Mouse (Mus musculus): ENCODE data around the gene Vps11. TPM values are rescaled to one million over a fixed set of nuclear protein-coding genes. Genes with fewer than 3 reads are reported as not detected.
"Not testable (repeated sequence)": the region's sequence is repeated elsewhere in the genome, so short reads cannot be mapped to it uniquely, and the experiment has no call there.

The Vps11 gene
- polyA plus RNA-seq, 1 experiment from 2014 or later, result 17.3 TPM

DNA sequence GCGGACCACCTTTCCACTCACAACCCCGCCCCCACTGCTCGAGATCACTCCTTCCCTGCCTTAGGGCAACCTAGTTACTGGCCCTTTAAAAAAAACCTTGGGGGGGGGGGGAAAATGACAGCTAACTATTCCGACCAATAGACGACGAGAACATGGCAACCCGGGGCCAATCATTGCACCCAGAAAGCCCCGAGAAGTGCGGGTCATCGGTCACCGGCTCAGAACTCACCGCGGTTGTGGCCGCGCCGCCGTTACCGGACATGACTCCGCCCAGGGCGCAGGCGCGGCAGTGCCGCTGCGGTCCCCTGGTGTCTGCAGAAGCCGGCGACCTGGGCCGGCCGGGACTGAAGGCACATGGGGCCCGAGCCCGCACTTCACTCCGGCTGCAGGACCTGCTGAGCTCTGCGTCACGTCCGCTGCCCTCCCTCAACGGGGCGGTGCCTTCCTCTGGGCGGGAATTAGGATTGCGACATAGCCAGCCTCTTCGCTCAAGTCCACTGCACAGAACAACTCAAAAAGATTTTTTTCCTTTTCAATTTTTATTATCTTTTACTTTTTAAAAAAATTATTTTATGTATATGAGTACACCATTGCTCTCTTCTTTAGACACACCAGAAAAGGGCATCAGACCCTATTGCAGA, 17.6 kb downstream of the Vps11 start, which contains the start of gene Hmbs:
Gene Hmbs (minus strand): TSS at position 448 of the 641 bp plus-strand sequence.
- Histone ChIP-seq H3K9ac (peak within 1 kb of the TSS; percentile 91), H3K27me3 (no peaks in the 10 kb centered on the region), H3K9me3 (replicated peaks) (no peaks in the 10 kb centered on the region), H3K27ac (peak within 1 kb of the TSS; percentile 100), H3K4me3 (peak within 1 kb of the TSS; percentile 85), H3K4me2 (peak within 1 kb of the TSS; percentile 76), H3K36me3 (peaks cover 35% of the 10 kb centered on the region), H3K4me1 (replicated peaks) (peaks cover 21% of the 10 kb centered on the region)
- ATAC-seq (replicated peaks; ENCODE audit: insufficient number of reproducible peaks, insufficient read depth, low FRiP score, low read depth), result peak; percentile 91
- WGBS, result under 1% methylated on average over 39 of the region's 39 CpGs

DNA sequence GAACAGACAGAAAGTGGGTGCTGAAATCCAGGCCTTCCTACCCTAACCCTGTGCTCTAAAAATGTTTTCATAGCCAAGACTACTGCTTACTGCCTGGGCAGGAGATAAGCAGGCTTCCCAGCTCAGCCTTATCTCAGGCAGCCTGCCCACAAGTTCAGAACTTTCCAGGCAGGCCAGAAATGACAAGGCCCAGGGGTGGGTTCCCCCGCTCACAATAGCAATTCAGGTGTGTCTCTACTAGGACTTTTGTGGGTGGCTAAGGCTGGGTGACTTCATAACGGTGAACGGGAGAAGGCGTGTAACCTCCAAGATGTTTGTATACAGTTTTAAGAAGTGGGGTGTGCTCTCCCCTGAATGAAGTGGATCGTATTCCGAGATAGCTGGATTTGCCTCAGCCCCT, 18.2 kb downstream of the Vps11 start:
- peak overlapping the region; percentile 76 for H3K4me2 ChIP-seq
- peaks cover 21% of the 10 kb centered on the region for H3K4me1 ChIP-seq (replicated peaks)
- H3K4me3 ChIP-seq, result peak overlapping the region; percentile 85
- WGBS, result 3% methylated on average over 6 of the region's 6 CpGs
- peaks cover 33% of the 10 kb centered on the region for H3K36me3 ChIP-seq
- peak overlapping the region; percentile 100 for H3K27ac ChIP-seq
- no peaks in the 10 kb centered on the region for H3K9me3 ChIP-seq (replicated peaks)
- peak; percentile 51 for ATAC-seq (replicated peaks; ENCODE audit: insufficient number of reproducible peaks, insufficient read depth, low FRiP score, low read depth)
- no peaks in the 10 kb centered on the region for H3K27me3 ChIP-seq
- H3K9ac ChIP-seq, result peak overlapping the region; percentile 91

DNA sequence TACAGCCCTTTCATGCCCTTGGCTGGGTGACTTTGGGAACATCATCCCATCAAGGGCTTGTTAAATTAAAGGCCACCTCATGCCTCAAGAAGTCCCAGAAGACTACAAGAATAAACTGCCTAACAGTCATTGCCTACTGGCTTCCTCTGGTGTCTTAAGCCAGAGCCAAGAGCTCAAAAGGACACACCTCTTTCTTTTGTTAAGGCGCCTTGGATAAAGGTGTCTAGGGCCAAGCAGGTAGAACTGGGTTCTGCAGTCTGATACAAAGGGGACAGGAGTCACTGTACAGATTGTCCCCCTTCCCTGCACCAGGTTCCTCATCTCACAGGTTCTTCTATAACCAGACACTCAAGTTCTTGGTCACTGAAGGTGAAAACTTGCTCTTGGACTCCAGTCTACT, 18.9 kb downstream of the Vps11 start:
- no peak for ATAC-seq (replicated peaks; ENCODE audit: insufficient number of reproducible peaks, insufficient read depth, low FRiP score, low read depth)
- Histone ChIP-seq H3K4me3 (peak overlapping the region; percentile 85), H3K4me1 (replicated peaks) (peaks cover 25% of the 10 kb centered on the region), H3K9ac (no peak overlapping the region), H3K9me3 (replicated peaks) (no peaks in the 10 kb centered on the region), H3K27ac (peak overlapping the region; percentile 100), H3K36me3 (peaks cover 29% of the 10 kb centered on the region), H3K27me3 (no peaks in the 10 kb centered on the region), H3K4me2 (peak overlapping the region; percentile 76)
- WGBS, result 79% methylated on average over 1 of the region's 1 CpGs

DNA sequence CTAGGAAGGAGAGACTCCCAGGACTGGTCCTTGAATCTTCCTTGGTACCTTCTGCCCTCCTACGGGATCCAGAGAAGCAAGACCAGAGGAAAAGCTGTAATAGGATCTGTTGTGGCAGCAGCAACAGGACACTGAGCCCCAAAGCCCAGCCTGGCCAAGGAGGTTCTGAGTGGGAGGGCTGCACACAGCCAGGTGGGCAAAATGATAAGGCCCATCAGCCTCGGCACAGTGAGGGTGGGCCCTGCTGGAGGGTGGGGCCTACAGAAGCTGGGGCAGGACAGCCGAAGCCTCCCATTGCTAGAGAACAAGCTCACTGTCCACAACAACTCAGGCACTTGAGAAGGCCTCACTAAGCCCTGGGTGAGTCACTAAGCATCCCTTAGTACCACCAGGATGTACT, 19.3 kb downstream of the Vps11 start:
- no peaks in the 10 kb centered on the region for H3K9me3 ChIP-seq (replicated peaks)
- H3K4me3 ChIP-seq, result no peak overlapping the region; the same call in 1 of the 2 replicates
- no peaks in the 10 kb centered on the region for H3K27me3 ChIP-seq
- peak overlapping the region; percentile 76 for H3K4me2 ChIP-seq
- peaks cover 29% of the 10 kb centered on the region for H3K4me1 ChIP-seq (replicated peaks)
- peak overlapping the region; percentile 29; the same call in 1 of the 2 replicates for H3K9ac ChIP-seq
- H3K36me3 ChIP-seq, result peaks cover 29% of the 10 kb centered on the region
- ATAC-seq (replicated peaks; ENCODE audit: insufficient number of reproducible peaks, insufficient read depth, low FRiP score, low read depth), result no peak
- WGBS, result 54% methylated on average over 3 of the region's 3 CpGs
- H3K27ac ChIP-seq, result peak overlapping the region; percentile 100; the same call in 1 of the 2 replicates

DNA sequence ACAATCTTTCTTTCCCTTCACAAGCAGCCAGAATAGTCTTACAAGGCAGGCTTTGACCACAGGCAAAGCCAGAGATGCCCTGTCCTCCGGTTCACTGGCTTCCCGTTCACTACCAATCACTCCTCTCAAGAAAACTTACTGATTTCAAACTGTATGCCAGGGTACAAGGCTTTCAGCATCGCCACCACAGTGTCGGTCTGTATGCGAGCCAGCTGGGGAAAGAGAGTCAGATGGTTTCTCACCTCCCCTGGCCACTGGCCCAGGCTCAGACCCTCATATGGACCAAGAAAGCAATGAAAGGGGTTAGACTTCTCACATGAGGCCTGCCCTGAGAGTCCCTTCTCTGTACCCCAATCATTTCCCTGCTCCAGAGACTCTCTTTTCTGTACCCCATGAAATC, 20.0 kb downstream of the Vps11 start:
- Histone ChIP-seq H3K36me3 (peaks cover 35% of the 10 kb centered on the region), H3K4me3 (no peak overlapping the region), H3K27me3 (no peaks in the 10 kb centered on the region), H3K4me2 (no peak overlapping the region), H3K9me3 (replicated peaks) (no peaks in the 10 kb centered on the region), H3K9ac (peak overlapping the region; percentile 29; the same call in 1 of the 2 replicates), H3K4me1 (replicated peaks) (peaks cover 36% of the 10 kb centered on the region), H3K27ac (no peak overlapping the region)
- no peak for ATAC-seq (replicated peaks; ENCODE audit: insufficient number of reproducible peaks, insufficient read depth, low FRiP score, low read depth)
- WGBS, result 88% methylated on average over 5 of the region's 5 CpGs

DNA sequence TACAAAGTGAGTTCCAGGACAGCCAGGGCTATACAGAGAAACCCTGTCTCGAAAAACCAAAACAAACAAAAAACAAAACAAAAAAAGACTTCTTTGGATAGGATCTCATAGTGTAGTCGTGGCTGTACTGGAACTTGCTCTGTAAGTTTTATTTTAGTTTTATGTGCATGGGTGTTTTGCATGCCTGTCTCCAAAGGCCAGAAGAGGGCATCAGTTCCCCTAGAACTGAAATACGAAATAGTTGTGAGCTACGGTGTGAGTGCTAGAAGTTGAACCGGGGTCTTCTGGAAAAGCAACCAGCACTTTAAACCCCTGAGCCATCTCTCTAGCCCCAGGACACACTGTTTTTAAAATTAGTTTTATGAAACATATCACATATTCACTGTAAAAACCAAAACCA, 22.9 kb downstream of the Vps11 start:
- no peaks in the 10 kb centered on the region for H3K9me3 ChIP-seq (replicated peaks)
- WGBS, result 81% methylated on average over 5 of the region's 5 CpGs
- H3K9ac ChIP-seq, result no peak overlapping the region
- no peak overlapping the region for H3K4me2 ChIP-seq
- H3K36me3 ChIP-seq, result peaks cover 39% of the 10 kb centered on the region
- no peaks in the 10 kb centered on the region for H3K27me3 ChIP-seq
- peaks cover 39% of the 10 kb centered on the region for H3K4me1 ChIP-seq (replicated peaks)
- no peak for ATAC-seq (replicated peaks; ENCODE audit: insufficient number of reproducible peaks, insufficient read depth, low FRiP score, low read depth)
- no peak overlapping the region for H3K4me3 ChIP-seq
- no peak overlapping the region for H3K27ac ChIP-seq

DNA sequence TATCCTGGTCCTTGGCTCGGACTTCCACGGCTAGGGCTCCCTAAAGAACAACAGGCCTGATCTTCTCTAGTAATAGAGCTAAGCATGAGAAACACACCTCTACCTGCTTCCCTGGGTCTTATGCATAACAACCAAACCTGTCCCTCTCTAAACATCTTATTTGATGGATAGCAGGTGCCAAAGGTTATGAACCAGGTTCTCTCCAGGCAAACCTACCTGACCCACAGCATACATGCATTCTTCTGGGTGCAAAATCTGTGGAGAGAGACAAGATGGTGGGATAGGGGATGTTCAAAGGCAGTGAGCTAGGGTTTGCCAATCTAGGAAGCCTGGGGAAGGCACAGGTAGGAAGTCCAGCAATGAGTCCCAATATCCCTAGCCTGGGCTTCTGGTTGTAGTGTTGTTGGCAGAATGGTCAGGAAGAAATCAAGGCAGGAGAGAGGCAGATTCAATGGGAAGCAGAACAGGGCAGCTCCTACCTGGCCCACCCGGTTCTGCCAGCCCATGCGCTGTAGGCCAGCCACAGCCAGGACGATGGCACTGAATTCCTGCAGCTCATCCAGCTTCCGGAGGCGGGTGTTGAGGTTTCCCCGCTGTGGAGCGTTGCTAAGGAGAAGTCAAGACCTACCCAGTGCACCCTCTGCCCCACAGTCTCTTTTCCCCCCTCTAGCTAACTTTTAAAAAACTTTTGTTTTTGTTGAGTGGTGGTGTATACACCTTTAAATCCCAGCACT, 23.9 kb downstream of the Vps11 start:
- Histone ChIP-seq H3K4me3 (peak overlapping the region; percentile 71), H3K27ac (0 out of 2 replicates have a peak overlapping the region, but pooled peaks have one; percentile 0), H3K27me3 (no peaks in the 10 kb centered on the region), H3K36me3 (peaks cover 49% of the 10 kb centered on the region), H3K9ac (peak overlapping the region; percentile 82; the same call in 1 of the 2 replicates), H3K9me3 (replicated peaks) (no peaks in the 10 kb centered on the region), H3K4me1 (replicated peaks) (peaks cover 34% of the 10 kb centered on the region), H3K4me2 (peak overlapping the region; percentile 77)
- WGBS, result 68% methylated on average over 9 of the region's 9 CpGs
- no peak for ATAC-seq (replicated peaks; ENCODE audit: insufficient number of reproducible peaks, insufficient read depth, low FRiP score, low read depth)

DNA sequence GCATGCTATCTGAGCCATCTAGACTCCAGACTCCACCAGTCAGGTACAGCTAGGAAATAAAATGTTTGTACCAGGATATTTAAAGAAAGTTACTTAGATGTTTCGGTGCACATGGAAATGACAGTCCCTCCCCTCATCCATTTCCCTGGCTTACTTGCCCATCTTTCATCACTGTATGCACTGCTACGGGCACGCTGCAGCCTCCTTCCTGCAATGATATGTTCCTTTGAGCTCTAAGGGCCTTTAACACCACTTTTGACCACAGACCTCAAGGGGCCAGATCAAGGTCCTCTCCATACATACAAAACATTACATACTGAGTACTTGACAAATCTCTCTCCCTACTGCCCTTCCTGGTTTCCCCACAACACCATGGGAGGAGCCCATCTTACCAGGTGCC, 24.5 kb downstream of the Vps11 start:
- Histone ChIP-seq H3K9ac (peak overlapping the region; percentile 82), H3K4me3 (peak overlapping the region; percentile 71), H3K27ac (no peak overlapping the region), H3K27me3 (no peaks in the 10 kb centered on the region), H3K36me3 (peaks cover 54% of the 10 kb centered on the region), H3K4me2 (peak overlapping the region; percentile 77), H3K4me1 (replicated peaks) (peaks cover 28% of the 10 kb centered on the region), H3K9me3 (replicated peaks) (no peaks in the 10 kb centered on the region)
- 60% methylated on average over 3 of the region's 3 CpGs for WGBS
- no peak for ATAC-seq (replicated peaks; ENCODE audit: insufficient number of reproducible peaks, insufficient read depth, low FRiP score, low read depth)

DNA sequence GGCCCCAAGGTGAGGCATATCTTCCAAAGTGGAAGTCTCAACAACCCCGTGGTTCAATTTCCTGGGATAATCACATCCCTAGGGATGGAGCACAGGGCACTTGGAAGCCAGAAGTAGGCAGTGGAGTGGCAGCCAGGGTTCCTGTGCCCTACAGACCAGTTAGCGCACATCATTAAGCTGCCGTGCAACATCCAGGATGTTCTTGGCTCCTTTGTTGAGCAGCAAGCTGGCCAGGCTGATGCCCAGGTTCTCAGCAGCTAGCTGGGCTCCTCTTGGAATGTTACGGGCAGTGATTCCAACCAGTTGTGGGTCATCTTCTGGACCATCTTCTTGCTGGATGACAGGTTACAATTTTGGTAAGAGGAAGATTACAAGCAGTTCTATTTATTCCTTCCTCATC, 25.0 kb downstream of the Vps11 start:
- not testable (repeated sequence) for H3K9me3 ChIP-seq (replicated peaks); H3K27ac ChIP-seq; H3K27me3 ChIP-seq; ATAC-seq (replicated peaks; ENCODE audit: insufficient number of reproducible peaks, insufficient read depth, low FRiP score, low read depth)
- H3K36me3 ChIP-seq, result peaks cover 55% of the 10 kb centered on the region
- H3K4me1 ChIP-seq (replicated peaks), result peaks cover 24% of the 10 kb centered on the region
- H3K4me2 ChIP-seq, result peak overlapping the region; percentile 77
- 32% methylated on average over 4 of the region's 4 CpGs for WGBS
- H3K9ac ChIP-seq, result peak overlapping the region; percentile 82
- H3K4me3 ChIP-seq, result peak overlapping the region; percentile 71

DNA sequence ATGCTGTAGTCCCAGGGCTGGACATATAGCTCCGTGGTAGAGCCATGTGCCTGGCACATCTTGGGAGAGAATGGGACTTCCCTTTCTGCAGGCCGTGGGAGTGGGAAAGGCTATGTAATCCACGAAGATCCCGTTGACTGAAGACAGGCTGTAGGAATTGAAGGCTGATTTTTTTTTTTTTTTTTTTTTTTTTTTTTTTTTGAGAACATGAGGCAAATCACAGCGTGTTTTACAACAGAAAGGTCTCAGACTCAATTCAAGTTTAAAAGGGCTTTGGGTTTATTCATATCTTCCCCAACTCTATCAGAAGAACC, 25.4 kb downstream of the Vps11 start:
- peak overlapping the region; percentile 82 for H3K9ac ChIP-seq
- WGBS, result 2% methylated on average over 5 of the region's 5 CpGs
- H3K4me2 ChIP-seq, result peak overlapping the region; percentile 77
- H3K4me3 ChIP-seq, result peak overlapping the region; percentile 71
- H3K27ac ChIP-seq, result peak overlapping the region; percentile 98
- H3K4me1 ChIP-seq (replicated peaks), result peaks cover 24% of the 10 kb centered on the region
- ATAC-seq (replicated peaks; ENCODE audit: insufficient number of reproducible peaks, insufficient read depth, low FRiP score, low read depth), result no peak
- H3K36me3 ChIP-seq, result peaks cover 56% of the 10 kb centered on the region
- no peaks in the 10 kb centered on the region for H3K27me3 ChIP-seq
- no peaks in the 10 kb centered on the region for H3K9me3 ChIP-seq (replicated peaks)

DNA sequence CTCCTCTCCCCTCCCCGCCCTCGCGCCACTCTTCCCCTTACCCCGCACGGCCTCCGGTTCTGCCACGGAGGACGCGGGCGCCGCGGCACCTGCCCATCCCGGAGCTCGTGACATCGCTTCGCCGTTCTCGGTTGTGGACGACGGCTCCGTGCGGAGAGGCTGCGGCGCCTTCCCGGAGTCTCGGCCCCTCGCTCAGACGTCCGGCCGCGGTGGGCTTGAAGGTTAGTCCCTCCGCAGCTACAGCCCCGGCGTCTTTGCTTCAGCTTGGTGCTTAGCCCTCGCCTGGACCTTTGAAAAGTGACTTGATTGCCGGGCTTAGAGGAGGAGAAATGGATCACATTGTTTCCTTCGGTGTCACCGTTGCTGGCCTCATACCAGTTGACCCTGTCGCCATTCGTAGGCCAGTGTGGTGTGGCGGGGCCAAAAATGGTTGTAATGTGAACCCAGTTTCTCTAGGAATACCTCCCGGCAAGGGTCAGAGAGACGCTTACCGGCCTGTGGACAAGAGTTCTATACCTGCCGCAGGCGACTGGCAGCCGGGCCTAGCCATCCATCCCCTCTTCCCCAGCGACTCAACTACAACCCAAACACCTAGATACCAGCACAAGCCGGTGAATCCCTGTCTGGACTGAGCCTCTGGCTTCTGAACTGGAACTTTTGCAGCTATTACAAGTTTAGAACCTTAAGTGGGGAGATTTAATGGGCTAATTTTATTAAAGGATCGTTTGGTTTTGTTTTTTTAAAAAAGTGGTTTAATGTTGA, 26.0 kb downstream of the Vps11 start:
- Histone ChIP-seq H3K9me3 (replicated peaks) (no peaks in the 10 kb centered on the region), H3K9ac (peak overlapping the region; percentile 82), H3K27ac (peak overlapping the region; percentile 98), H3K4me1 (replicated peaks) (peaks cover 24% of the 10 kb centered on the region), H3K36me3 (peaks cover 60% of the 10 kb centered on the region), H3K4me2 (peak overlapping the region; percentile 77), H3K27me3 (no peaks in the 10 kb centered on the region), H3K4me3 (peak overlapping the region; percentile 71)
- 0% methylated on average over 50 of the region's 50 CpGs for WGBS
- ATAC-seq (replicated peaks; ENCODE audit: insufficient number of reproducible peaks, insufficient read depth, low FRiP score, low read depth), result no peak; the same call in 1 of the 2 replicates
